Mouse (Mus musculus): Measurements from ENCODE around the gene Thoc6. TPM values are rescaled to one million over a fixed set of nuclear protein-coding genes. Genes with fewer than 3 reads are reported as not detected.

Gene Thoc6
- polyA plus RNA-seq, 1 experiment from 2014 or later = 41.0 TPM

- 22% methylated on average over 9 of the region's 9 CpGs for WGBS (ENCODE audit: insufficient replicate concordance)
- Histone ChIP-seq H3K4me2 (peak overlapping the region; percentile 95), H3K4me1 (ENCODE audit: control insufficient read depth, insufficient read depth, low read length) (peaks cover 21% of the 10 kb centered on the region), H3K27ac (ENCODE audit: low read depth, low read length) (peak overlapping the region; percentile 95), H3K36me3 (ENCODE audit: control insufficient read depth, insufficient read depth, low read length) (peaks cover 7% of the 10 kb centered on the region), H3K9ac (ENCODE audit: low read depth, low read length) (peak overlapping the region; percentile 86), H3K9me3 (replicated peaks; ENCODE audit: control insufficient read depth, low read length) (no peaks in the 10 kb centered on the region), H3K27me3 (ENCODE audit: control insufficient read depth, insufficient read depth, low read length) (peaks cover 12% of the 10 kb centered on the region), H3K4me3 (ENCODE audit: low read depth, low read length) (peak overlapping the region; percentile 73)
- no peak for ATAC-seq (replicated peaks; ENCODE audit: insufficient number of reproducible peaks, low FRiP score, low TSS enrichment)
Measured at GRCm38 (mm10) chr17:23674271-23674952, 730 bp upstream of the Thoc6 start.

- Histone ChIP-seq H3K36me3 (ENCODE audit: control insufficient read depth, insufficient read depth, low read length) (peaks cover 16% of the 10 kb centered on the region), H3K4me3 (ENCODE audit: low read depth, low read length) (peak overlapping the region; percentile 73), H3K27me3 (ENCODE audit: control insufficient read depth, insufficient read depth, low read length) (no peaks in the 10 kb centered on the region), H3K27ac (ENCODE audit: low read depth, low read length) (no peak overlapping the region), H3K4me1 (ENCODE audit: control insufficient read depth, insufficient read depth, low read length) (peaks cover 21% of the 10 kb centered on the region), H3K9me3 (replicated peaks; ENCODE audit: control insufficient read depth, low read length) (no peaks in the 10 kb centered on the region), H3K9ac (ENCODE audit: low read depth, low read length) (peak overlapping the region; percentile 39; the same call in 1 of the 2 replicates), H3K4me2 (peak overlapping the region; percentile 95)
- no peak for ATAC-seq (replicated peaks; ENCODE audit: insufficient number of reproducible peaks, low FRiP score, low TSS enrichment)
- WGBS (ENCODE audit: insufficient replicate concordance) = 56% methylated on average over 3 of the region's 3 CpGs
Measured at GRCm38 (mm10) chr17:23672761-23673160, 921 bp downstream of the Thoc6 start.

GRCm38 (mm10) chr17:23671519-23671918 is 2.2 kb downstream of the Thoc6 start:
- no peak for ATAC-seq (replicated peaks; ENCODE audit: insufficient number of reproducible peaks, low FRiP score, low TSS enrichment)
- Histone ChIP-seq H3K36me3 (ENCODE audit: control insufficient read depth, insufficient read depth, low read length) (peaks cover 20% of the 10 kb centered on the region), H3K9me3 (replicated peaks; ENCODE audit: control insufficient read depth, low read length) (no peaks in the 10 kb centered on the region), H3K27me3 (ENCODE audit: control insufficient read depth, insufficient read depth, low read length) (no peaks in the 10 kb centered on the region), H3K4me3 (ENCODE audit: low read depth, low read length) (no peak overlapping the region), H3K27ac (ENCODE audit: low read depth, low read length) (no peak overlapping the region), H3K4me1 (ENCODE audit: control insufficient read depth, insufficient read depth, low read length) (peaks cover 21% of the 10 kb centered on the region), H3K9ac (ENCODE audit: low read depth, low read length) (no peak overlapping the region), H3K4me2 (no peak overlapping the region)
- WGBS (ENCODE audit: insufficient replicate concordance) = 89% methylated on average over 3 of the region's 3 CpGs

GRCm38 (mm10) chr17:23670516-23671074 is 3.1 kb downstream of the Thoc6 start:
- Histone ChIP-seq H3K4me2 (no peak overlapping the region), H3K27ac (ENCODE audit: low read depth, low read length) (no peak overlapping the region), H3K4me1 (ENCODE audit: control insufficient read depth, insufficient read depth, low read length) (peaks cover 15% of the 10 kb centered on the region), H3K4me3 (ENCODE audit: low read depth, low read length) (no peak overlapping the region), H3K9ac (ENCODE audit: low read depth, low read length) (no peak overlapping the region), H3K9me3 (replicated peaks; ENCODE audit: control insufficient read depth, low read length) (no peaks in the 10 kb centered on the region), H3K27me3 (ENCODE audit: control insufficient read depth, insufficient read depth, low read length) (no peaks in the 10 kb centered on the region), H3K36me3 (ENCODE audit: control insufficient read depth, insufficient read depth, low read length) (peaks cover 23% of the 10 kb centered on the region)
- WGBS (ENCODE audit: insufficient replicate concordance) = 88% methylated on average over 7 of the region's 7 CpGs
- no peak for ATAC-seq (replicated peaks; ENCODE audit: insufficient number of reproducible peaks, low FRiP score, low TSS enrichment)

GRCm38 (mm10) chr17:23665511-23665910 is 8.2 kb downstream of the Thoc6 start:
- Histone ChIP-seq H3K9me3 (replicated peaks; ENCODE audit: control insufficient read depth, low read length) (no peaks in the 10 kb centered on the region), H3K9ac (ENCODE audit: low read depth, low read length) (no peak overlapping the region), H3K4me3 (ENCODE audit: low read depth, low read length) (no peak overlapping the region), H3K27me3 (ENCODE audit: control insufficient read depth, insufficient read depth, low read length) (peaks cover 27% of the 10 kb centered on the region), H3K4me2 (no peak overlapping the region), H3K4me1 (ENCODE audit: control insufficient read depth, insufficient read depth, low read length) (no peaks in the 10 kb centered on the region), H3K27ac (ENCODE audit: low read depth, low read length) (no peak overlapping the region), H3K36me3 (ENCODE audit: control insufficient read depth, insufficient read depth, low read length) (peaks cover 22% of the 10 kb centered on the region)
- ATAC-seq (replicated peaks; ENCODE audit: insufficient number of reproducible peaks, low FRiP score, low TSS enrichment) = no peak
- 78% methylated on average over 14 of the region's 14 CpGs for WGBS (ENCODE audit: insufficient replicate concordance)

- H3K4me1 ChIP-seq (ENCODE audit: control insufficient read depth, insufficient read depth, low read length) = no peaks in the 10 kb centered on the region
- no peak overlapping the region for H3K27ac ChIP-seq (ENCODE audit: low read depth, low read length)
- no peak for ATAC-seq (replicated peaks; ENCODE audit: insufficient number of reproducible peaks, low FRiP score, low TSS enrichment)
- 14% methylated on average over 5 of the region's 5 CpGs for WGBS (ENCODE audit: insufficient replicate concordance)
- H3K9ac ChIP-seq (ENCODE audit: low read depth, low read length) = no peak overlapping the region
- H3K36me3 ChIP-seq (ENCODE audit: control insufficient read depth, insufficient read depth, low read length) = peaks cover 17% of the 10 kb centered on the region
- H3K4me3 ChIP-seq (ENCODE audit: low read depth, low read length) = no peak overlapping the region
- H3K27me3 ChIP-seq (ENCODE audit: control insufficient read depth, insufficient read depth, low read length) = peaks cover 37% of the 10 kb centered on the region
- no peak overlapping the region for H3K4me2 ChIP-seq
- no peaks in the 10 kb centered on the region for H3K9me3 ChIP-seq (replicated peaks; ENCODE audit: control insufficient read depth, low read length)
Measured at GRCm38 (mm10) chr17:23664556-23665021, 9.1 kb downstream of the Thoc6 start.

- 2% methylated on average over 9 of the region's 9 CpGs for WGBS (ENCODE audit: insufficient replicate concordance)
- H3K27me3 ChIP-seq (ENCODE audit: control insufficient read depth, insufficient read depth, low read length) = peaks cover 44% of the 10 kb centered on the region
Measured at GRCm38 (mm10) chr17:23661526-23661925, 12.2 kb downstream of the Thoc6 start.

DNA sequence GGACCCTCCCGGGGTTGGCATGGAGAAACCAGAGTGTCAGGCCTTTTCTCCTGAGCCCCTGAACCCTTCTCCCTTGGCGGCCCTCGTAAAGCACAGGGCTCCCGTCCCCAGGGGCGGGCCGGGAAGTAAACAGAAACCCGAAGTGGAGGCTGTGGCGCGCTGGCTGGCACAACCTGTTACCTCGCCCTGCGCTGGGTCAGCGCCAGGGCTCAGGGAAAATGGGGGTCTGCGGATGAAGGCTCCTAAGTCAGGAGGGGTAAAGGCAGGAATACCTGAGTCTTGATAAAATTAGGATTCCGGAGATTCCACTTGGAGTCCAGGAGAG is 12.8 kb downstream of the Thoc6 start:
- Histone ChIP-seq H3K4me1 (ENCODE audit: control insufficient read depth, insufficient read depth, low read length) (no peaks in the 10 kb centered on the region), H3K4me2 (peak overlapping the region; percentile 7; the same call in 1 of the 2 replicates), H3K36me3 (ENCODE audit: control insufficient read depth, insufficient read depth, low read length) (no peaks in the 10 kb centered on the region), H3K9me3 (replicated peaks; ENCODE audit: control insufficient read depth, low read length) (no peaks in the 10 kb centered on the region), H3K4me3 (ENCODE audit: low read depth, low read length) (no peak overlapping the region), H3K9ac (ENCODE audit: low read depth, low read length) (no peak overlapping the region), H3K27ac (ENCODE audit: low read depth, low read length) (no peak overlapping the region), H3K27me3 (ENCODE audit: control insufficient read depth, insufficient read depth, low read length) (peaks cover 46% of the 10 kb centered on the region)
- no peak for ATAC-seq (replicated peaks; ENCODE audit: insufficient number of reproducible peaks, low FRiP score, low TSS enrichment)
- 2% methylated on average over 14 of the region's 14 CpGs for WGBS (ENCODE audit: insufficient replicate concordance)

More at GRCm38 (mm10) chr17:23661526-23661925, 12.2 kb downstream of the Thoc6 start:
- 0 out of 2 replicates have a peak, but pooled peaks cover 3% of the 10 kb centered on the region for H3K36me3 ChIP-seq (ENCODE audit: control insufficient read depth, insufficient read depth, low read length)
- ATAC-seq (replicated peaks; ENCODE audit: insufficient number of reproducible peaks, low FRiP score, low TSS enrichment) = no peak
- H3K27ac ChIP-seq (ENCODE audit: low read depth, low read length) = no peak overlapping the region
- no peak overlapping the region for H3K4me2 ChIP-seq
- H3K9ac ChIP-seq (ENCODE audit: low read depth, low read length) = no peak overlapping the region
- no peaks in the 10 kb centered on the region for H3K4me1 ChIP-seq (ENCODE audit: control insufficient read depth, insufficient read depth, low read length)
- H3K9me3 ChIP-seq (replicated peaks; ENCODE audit: control insufficient read depth, low read length) = no peaks in the 10 kb centered on the region
- H3K4me3 ChIP-seq (ENCODE audit: low read depth, low read length) = no peak overlapping the region
